Mouse (Mus musculus) intestine, embryonic 14.5 days (tissue): ENCODE data around the gene Ankrd33b. TPM values are rescaled to one million over a fixed set of nuclear protein-coding genes. Genes with fewer than 3 reads are reported as not detected.

Experiments
- ATAC-seq: fragments of 200-750 bp; cut with Nextera tagmentation; replicated peaks from 2 replicates; pipeline ENCODE4 v1.8.0; 2017; ENCODE audit warnings: low read depth, moderate number of reproducible peaks, moderate TSS enrichment, moderate library complexity; ENCODE audit not compliant: low FRiP score, low TSS enrichment
- DNase-seq: peaks from one replicate; pipeline ENCODE4 v3.0.0-alpha.2; 2018; ENCODE audit warnings: low spot score
- H3K27ac ChIP-seq: fragments of 300-500 bp; sonication (generic); 2 replicates; pipeline ENCODE4 v1.5.1; 2014; ENCODE audit warnings: low read depth, mild to moderate bottlenecking, control low read depth
- H3K27me3 ChIP-seq: fragments of 300-500 bp; sonication (generic); replicated peaks from 2 replicates; pipeline ENCODE4 v1.6.1; 2014; ENCODE audit warnings: low read length, control low read depth; ENCODE audit not compliant: control insufficient read depth, insufficient read depth
- H3K36me3 ChIP-seq: fragments of 300-500 bp; sonication (generic); 2 replicates; pipeline ENCODE4 v1.6.1; 2014; ENCODE audit warnings: low read length, control low read depth; ENCODE audit not compliant: control insufficient read depth, insufficient read depth
- H3K4me1 ChIP-seq: fragments of 300-500 bp; sonication (generic); replicated peaks from 2 replicates; pipeline ENCODE4 v1.6.1; 2014; ENCODE audit warnings: low read length, control low read depth, mixed read lengths; ENCODE audit not compliant: control insufficient read depth, insufficient read depth
- H3K4me2 ChIP-seq: fragments of 300-500 bp; sonication (generic); 2 replicates; pipeline ENCODE4 v1.6.1; 2014; ENCODE audit warnings: low read length
- H3K4me3 ChIP-seq: fragments of 300-500 bp; sonication (generic); 2 replicates; pipeline ENCODE4 v1.5.1; 2014; ENCODE audit warnings: low read depth, low read length, control low read depth, mixed read lengths
- H3K9ac ChIP-seq: fragments of 300-500 bp; sonication (generic); 2 replicates; pipeline ENCODE4 v1.6.1; 2014; ENCODE audit warnings: mild to moderate bottlenecking, low read length
- H3K9me3 ChIP-seq: fragments of 300-500 bp; sonication (generic); 2 replicates; pipeline ENCODE4 v1.6.1; 2016; ENCODE audit warnings: low read length, control low read depth; ENCODE audit not compliant: control insufficient read depth
- WGBS: fragments of 180-500 bp; shearing (Covaris S2); extraction: QIAGEN DNeasy Blood & Tissue Kit; methylation state at CpG from one replicate; pipeline ENCODE4 v1.1.7; 2014; 5-methylcytosine and 5-hydroxymethylcytosine counted together
- polyA plus RNA-seq: library from polyadenylated mRNA; unstranded; fragments of >200 nt; fragmentation: Nextera tagmentation; extraction: Ambion mirVana; gene quantifications from 2 replicates; pipeline ENCODE4 v1.2.1, GENCODE M21; 2014

The Ankrd33b gene
- polyA plus RNA-seq, 1 experiment from 2014 or later: 0.41 TPM

GRCm38 (mm10) chr15:31280683-31281082 is 86.8 kb downstream of the Ankrd33b start:
- Histone ChIP-seq H3K9ac (no peak overlapping the region), H3K36me3 (no peaks in the 10 kb centered on the region), H3K4me1 (0 out of 2 replicates have a peak, but pooled peaks cover 5% of the 10 kb centered on the region), H3K4me2 (no peak overlapping the region), H3K27ac (no peak overlapping the region), H3K9me3 (no peaks in the 10 kb centered on the region), H3K4me3 (no peak overlapping the region), H3K27me3 (no peaks in the 10 kb centered on the region)
- DNase-seq (no peak), ATAC-seq (no peak)
- 64% methylated on average over 2 of the region's 2 CpGs for WGBS

DNA sequence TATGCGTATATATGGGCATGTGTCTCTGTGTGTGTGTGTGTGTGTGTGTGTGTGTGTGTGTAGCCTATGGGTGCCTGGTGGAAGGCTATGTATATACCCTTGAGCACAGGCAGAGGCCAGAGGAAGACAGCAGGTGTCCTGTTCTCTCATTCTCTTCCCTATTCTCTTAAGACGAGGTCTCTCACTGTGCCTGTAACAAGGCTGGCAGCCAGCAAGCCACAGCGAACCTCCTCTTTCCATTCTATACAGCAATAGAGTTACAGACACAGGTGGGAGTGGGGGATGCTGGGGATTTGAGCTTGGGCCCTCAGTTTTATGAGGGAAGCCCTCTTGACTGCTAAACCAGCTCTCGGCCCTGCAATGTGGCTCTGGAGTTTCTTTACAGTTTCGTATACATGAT is 87.5 kb downstream of the Ankrd33b start:
- DNase-seq: no peak
- Histone ChIP-seq H3K4me1 (0 out of 2 replicates have a peak, but pooled peaks cover 5% of the 10 kb centered on the region), H3K36me3 (0 out of 2 replicates have a peak, but pooled peaks cover 1% of the 10 kb centered on the region), H3K27ac (no peak overlapping the region), H3K27me3 (no peaks in the 10 kb centered on the region), H3K4me2 (no peak overlapping the region), H3K4me3 (no peak overlapping the region), H3K9ac (no peak overlapping the region), H3K9me3 (no peaks in the 10 kb centered on the region)
- 76% methylated on average over 5 of the region's 5 CpGs for WGBS
- no peak for ATAC-seq

GRCm38 (mm10) chr15:31279577-31280004 is 87.9 kb downstream of the Ankrd33b start:
- 55% methylated on average over 6 of the region's 6 CpGs for WGBS

GRCm38 (mm10) chr15:31279120-31279519 is 88.4 kb downstream of the Ankrd33b start:
- H3K36me3 ChIP-seq: peaks cover 10% of the 10 kb centered on the region
- no peak overlapping the region for H3K27ac ChIP-seq
- no peak overlapping the region for H3K4me2 ChIP-seq
- H3K27me3 ChIP-seq: no peaks in the 10 kb centered on the region
- no peak overlapping the region for H3K9ac ChIP-seq
- 0 out of 2 replicates have a peak, but pooled peaks cover 5% of the 10 kb centered on the region for H3K4me1 ChIP-seq
- H3K9me3 ChIP-seq: no peaks in the 10 kb centered on the region
- no peak for DNase-seq
- 61% methylated on average over 2 of the region's 2 CpGs for WGBS
- ATAC-seq: no peak
- H3K4me3 ChIP-seq: no peak overlapping the region

More at GRCm38 (mm10) chr15:31279577-31280004, 87.9 kb downstream of the Ankrd33b start:
- no peak overlapping the region for H3K4me3 ChIP-seq
- no peaks in the 10 kb centered on the region for H3K27me3 ChIP-seq
- H3K4me2 ChIP-seq: no peak overlapping the region
- H3K9me3 ChIP-seq: no peaks in the 10 kb centered on the region
- H3K27ac ChIP-seq: no peak overlapping the region
- ATAC-seq: no peak
- H3K9ac ChIP-seq: no peak overlapping the region
- no peak for DNase-seq
- peaks cover 6% of the 10 kb centered on the region for H3K36me3 ChIP-seq
- 0 out of 2 replicates have a peak, but pooled peaks cover 5% of the 10 kb centered on the region for H3K4me1 ChIP-seq

- Histone ChIP-seq H3K36me3 (peaks cover 20% of the 10 kb centered on the region), H3K9me3 (no peaks in the 10 kb centered on the region), H3K27me3 (no peaks in the 10 kb centered on the region), H3K9ac (no peak overlapping the region), H3K4me2 (no peak overlapping the region), H3K4me1 (0 out of 2 replicates have a peak, but pooled peaks cover 5% of the 10 kb centered on the region), H3K27ac (no peak overlapping the region), H3K4me3 (no peak overlapping the region)
- DNase-seq (no peak), ATAC-seq (no peak)
- 75% methylated on average over 4 of the region's 4 CpGs for WGBS
Observed at GRCm38 (mm10) chr15:31278090-31278489, 89.4 kb downstream of the Ankrd33b start.

DNA sequence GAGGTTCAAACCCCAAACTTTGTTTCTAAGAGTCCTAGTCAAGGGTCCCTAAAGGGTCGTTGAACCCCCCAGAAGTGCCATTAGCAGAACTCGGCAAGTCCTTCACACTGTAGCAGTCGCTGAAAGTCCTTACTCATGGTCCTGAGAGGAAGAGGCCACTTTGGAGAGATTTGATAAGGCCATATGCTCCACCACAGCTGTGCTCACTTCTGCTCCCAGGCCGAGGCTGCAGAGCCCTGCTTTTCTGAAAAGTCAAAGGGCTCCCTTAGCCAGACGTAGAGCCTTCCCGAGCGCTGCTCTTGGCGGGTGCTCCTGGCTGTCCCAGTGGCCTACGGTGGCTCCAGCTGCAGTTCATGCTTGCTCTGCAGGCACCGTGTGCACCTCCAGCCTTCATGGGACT is 94.0 kb downstream of the Ankrd33b start:
- no peak overlapping the region for H3K27ac ChIP-seq
- no peak overlapping the region for H3K4me2 ChIP-seq
- peaks cover 26% of the 10 kb centered on the region for H3K36me3 ChIP-seq
- H3K4me3 ChIP-seq: no peak overlapping the region
- H3K4me1 ChIP-seq: no peaks in the 10 kb centered on the region
- H3K27me3 ChIP-seq: no peaks in the 10 kb centered on the region
- 72% methylated on average over 10 of the region's 10 CpGs for WGBS
- no peak for DNase-seq
- no peak overlapping the region for H3K9ac ChIP-seq
- no peak for ATAC-seq
- no peaks in the 10 kb centered on the region for H3K9me3 ChIP-seq

DNA sequence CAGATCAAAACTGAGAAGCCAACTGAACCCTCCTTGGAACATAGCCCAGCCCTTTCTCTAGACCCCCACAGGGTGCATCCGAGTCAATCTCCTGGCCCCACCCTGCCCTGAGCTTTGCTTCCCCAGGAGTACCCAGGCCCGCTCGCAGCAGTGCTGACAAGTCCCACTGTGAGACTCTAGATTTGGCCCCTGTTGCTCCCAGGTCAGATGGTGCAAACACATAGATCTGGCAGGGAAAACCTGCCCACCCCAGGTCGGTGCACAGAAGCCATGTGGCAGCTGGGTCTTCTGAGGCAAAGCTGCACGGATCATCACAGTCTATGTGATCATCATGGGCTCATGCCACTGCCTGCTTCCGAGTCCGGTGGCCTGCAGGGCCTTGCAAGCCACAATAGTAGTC is 94.8 kb downstream of the Ankrd33b start:
- Histone ChIP-seq H3K9me3 (no peaks in the 10 kb centered on the region), H3K36me3 (peaks cover 26% of the 10 kb centered on the region), H3K27ac (no peak overlapping the region), H3K4me2 (no peak overlapping the region), H3K9ac (no peak overlapping the region), H3K4me1 (no peaks in the 10 kb centered on the region), H3K4me3 (no peak overlapping the region), H3K27me3 (no peaks in the 10 kb centered on the region)
- no peak for ATAC-seq
- DNase-seq: no peak
- 81% methylated on average over 7 of the region's 7 CpGs for WGBS

GRCm38 (mm10) chr15:31269558-31269957 is 98.0 kb downstream of the Ankrd33b start:
- no peak overlapping the region for H3K9ac ChIP-seq
- 83% methylated on average over 4 of the region's 4 CpGs for WGBS
- H3K4me1 ChIP-seq: no peaks in the 10 kb centered on the region
- no peak overlapping the region for H3K4me3 ChIP-seq
- no peaks in the 10 kb centered on the region for H3K27me3 ChIP-seq
- H3K27ac ChIP-seq: no peak overlapping the region
- DNase-seq (no peak), ATAC-seq (no peak)
- H3K36me3 ChIP-seq: peaks cover 19% of the 10 kb centered on the region; the same call in 1 of the 2 replicates
- H3K9me3 ChIP-seq: no peaks in the 10 kb centered on the region
- H3K4me2 ChIP-seq: no peak overlapping the region

DNA sequence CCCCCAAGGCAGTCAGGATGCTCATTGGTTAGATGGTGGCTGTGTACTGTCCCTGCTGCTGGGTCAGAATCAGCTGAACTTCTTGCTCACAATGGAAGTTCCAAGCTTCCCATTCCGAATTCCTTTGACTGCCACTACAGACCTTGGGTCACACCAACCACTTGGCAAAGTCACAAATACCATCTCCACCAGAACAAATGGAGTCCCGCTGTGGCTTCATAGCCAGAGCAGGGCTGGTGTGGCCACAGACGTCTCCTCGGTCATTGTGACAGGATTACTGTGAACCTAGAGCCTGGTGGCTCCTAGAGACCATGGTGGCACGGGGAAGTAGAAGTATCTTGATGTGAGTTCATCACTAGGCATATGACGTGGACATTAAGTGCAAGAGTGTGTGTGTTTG is 99.4 kb downstream of the Ankrd33b start:
- no peak overlapping the region for H3K4me2 ChIP-seq
- WGBS: 88% methylated on average over 6 of the region's 6 CpGs
- DNase-seq: no peak
- H3K4me1 ChIP-seq: no peaks in the 10 kb centered on the region
- H3K27me3 ChIP-seq: no peaks in the 10 kb centered on the region
- no peak overlapping the region for H3K27ac ChIP-seq
- H3K36me3 ChIP-seq: peaks cover 6% of the 10 kb centered on the region; the same call in 1 of the 2 replicates
- H3K4me3 ChIP-seq: no peak overlapping the region
- ATAC-seq: no peak
- no peaks in the 10 kb centered on the region for H3K9me3 ChIP-seq
- H3K9ac ChIP-seq: no peak overlapping the region
